Mouse (Mus musculus) megakaryocyte, embryonic 14.5 days (primary cell): ENCODE results near the gene Hist1h1c.
"Not testable (repeated sequence)": the region's sequence is repeated elsewhere in the genome, so short reads cannot be mapped to it uniquely, and the experiment has no call there.

ENCODE experiments used
- FLI1 ChIP-seq: IDR thresholded peaks from 2 replicates; pipeline ENCODE4 v1.6.1; 2012; ENCODE audit warnings: low read length, inconsistent platforms, mixed read lengths
- GATA1 ChIP-seq: IDR thresholded peaks from 3 replicates; pipeline ENCODE4 v1.6.1; 2012; ENCODE audit warnings: mixed read lengths, low read length, inconsistent platforms, borderline replicate concordance

GRCm38 (mm10) chr13:23717593-23718245 is 20.9 kb upstream of the Hist1h1c start:
- not testable (repeated sequence) for TF ChIP-seq GATA1, FLI1
